Mouse (Mus musculus): ENCODE results near the gene Trappc1.

Gene Trappc1

DNA sequence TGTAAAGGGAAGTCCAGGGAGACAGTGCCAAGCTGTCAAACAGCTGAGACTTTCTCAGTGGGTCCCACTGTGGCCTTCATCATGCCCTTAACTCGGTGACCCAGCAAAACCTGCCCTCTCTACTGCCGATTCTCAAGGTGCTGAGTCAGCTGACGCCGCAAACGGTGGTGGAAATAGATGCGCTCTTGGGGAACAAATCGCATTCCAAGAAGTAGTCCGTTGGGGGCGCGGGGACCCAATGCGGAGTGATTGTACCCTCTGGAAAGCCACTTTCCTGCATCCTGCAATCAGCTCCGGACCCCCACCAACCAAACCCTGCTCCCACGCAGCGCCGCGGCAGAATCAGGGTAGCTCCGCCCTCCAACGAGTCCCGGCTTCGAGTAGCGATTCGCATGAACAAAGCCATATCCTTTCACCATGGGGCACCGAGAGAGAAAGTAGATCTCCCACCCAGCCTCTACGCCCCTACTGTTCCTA is 8.2 kb downstream of the Trappc1 start:
- DNase-seq, result peak; percentile 86

DNA sequence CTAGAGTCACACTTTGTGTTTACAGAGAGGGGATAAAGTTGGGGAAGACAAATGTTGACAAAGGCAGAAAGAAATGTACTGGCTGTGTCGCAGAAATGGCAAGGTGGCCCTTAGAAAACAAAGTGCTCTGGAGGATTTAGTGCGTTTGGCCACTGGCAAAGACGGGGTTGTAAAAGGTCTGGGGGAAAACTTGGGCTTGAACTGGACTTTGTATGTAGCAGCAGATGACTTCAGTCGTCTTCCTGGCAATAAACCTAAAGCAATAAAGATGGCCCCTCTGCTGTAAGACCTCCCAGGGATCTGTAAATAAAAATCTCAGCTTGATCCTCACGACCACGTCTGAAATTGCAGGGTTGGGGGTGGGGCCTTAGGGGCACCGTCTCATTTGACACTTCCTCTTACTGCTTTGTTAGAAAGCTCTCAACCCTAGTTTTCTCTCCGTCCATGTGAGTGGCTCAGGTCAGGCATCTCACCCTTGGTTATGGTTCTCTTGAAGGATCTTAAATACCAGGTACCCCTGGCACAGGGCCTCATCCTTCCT is 9.0 kb downstream of the Trappc1 start:
- DNase-seq, result peak; percentile 62

DNA sequence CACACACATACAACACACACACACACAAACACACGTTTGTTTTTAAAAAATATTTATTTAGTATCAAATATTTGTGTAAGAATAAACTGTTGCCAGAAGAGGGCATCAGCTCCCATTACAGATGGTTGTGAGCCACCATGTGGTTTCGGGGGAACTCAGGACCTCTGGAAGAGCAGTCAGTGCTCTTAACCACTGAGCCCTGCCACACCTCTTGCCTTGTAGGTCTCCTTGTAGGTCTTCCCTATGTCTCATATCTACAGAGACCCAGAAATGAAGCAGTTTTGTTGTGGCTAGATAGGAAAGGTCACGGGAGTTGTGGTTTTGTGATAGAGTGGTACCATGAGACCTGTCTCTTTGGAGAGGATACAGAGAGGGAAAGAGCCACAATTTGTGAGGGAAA is 10.1 kb downstream of the Trappc1 start:
- DNase-seq, result no peak

GRCm38 (mm10) chr11:69334796-69335195 is 11.0 kb downstream of the Trappc1 start:
- DNase-seq, result no peak

DNA sequence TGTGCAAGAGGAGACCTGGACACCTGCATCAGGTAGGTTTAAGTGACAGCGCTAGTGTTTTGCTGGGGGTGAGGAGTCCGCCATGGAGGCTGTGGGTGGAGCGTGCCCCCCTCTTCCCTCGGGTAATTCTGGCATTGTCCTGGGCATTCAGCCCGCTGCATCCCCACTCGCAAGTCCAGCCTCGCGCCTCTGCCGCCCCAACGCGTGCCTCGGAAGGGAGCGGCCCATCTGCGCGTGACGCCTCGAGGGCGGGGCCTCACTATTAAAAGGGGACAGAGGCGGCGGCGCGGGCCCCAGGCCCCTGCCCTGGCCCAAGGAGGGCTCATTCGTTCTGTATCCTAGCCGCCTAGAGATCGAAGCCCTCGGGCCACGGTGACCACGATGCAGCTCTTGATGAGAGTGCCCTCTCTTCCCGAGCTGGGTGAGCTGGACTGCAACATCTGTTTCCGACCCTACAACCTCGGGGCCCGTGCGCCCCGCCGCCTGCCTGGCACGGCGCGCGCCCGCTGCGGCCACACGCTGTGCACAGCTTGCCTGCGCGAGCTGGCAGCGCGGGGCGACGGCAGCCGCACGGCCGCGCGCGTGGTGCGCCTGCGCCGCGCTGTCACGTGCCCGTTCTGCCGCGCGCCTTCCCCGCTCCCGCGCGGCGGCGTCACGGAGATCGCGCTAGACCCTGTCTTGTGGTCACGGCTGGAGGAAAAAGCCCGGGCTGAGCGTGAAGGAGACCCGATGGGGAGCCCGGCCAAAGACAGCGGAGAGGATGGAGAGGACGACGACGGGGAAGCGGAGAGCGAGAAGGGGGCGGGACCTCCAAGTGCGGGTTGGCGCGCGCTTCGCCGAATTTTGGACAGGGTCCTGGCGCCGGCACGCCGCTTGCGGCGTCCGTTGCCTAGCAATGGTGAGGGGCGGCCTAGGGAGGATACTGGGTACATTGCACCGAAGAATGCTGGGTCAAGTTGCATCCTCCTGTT is 16.7 kb downstream of the Trappc1 start, which contains the start of gene Rnf227:
TSS of gene Rnf227 (plus strand) at position 301 of the 971 bp plus-strand sequence.
- DNase-seq, result peak; percentile 83

- DNase-seq, result no peak
These were observed 22.7 kb downstream of the Trappc1 start for GRCm38 (mm10) chr11:69346441-69346840.

DNA sequence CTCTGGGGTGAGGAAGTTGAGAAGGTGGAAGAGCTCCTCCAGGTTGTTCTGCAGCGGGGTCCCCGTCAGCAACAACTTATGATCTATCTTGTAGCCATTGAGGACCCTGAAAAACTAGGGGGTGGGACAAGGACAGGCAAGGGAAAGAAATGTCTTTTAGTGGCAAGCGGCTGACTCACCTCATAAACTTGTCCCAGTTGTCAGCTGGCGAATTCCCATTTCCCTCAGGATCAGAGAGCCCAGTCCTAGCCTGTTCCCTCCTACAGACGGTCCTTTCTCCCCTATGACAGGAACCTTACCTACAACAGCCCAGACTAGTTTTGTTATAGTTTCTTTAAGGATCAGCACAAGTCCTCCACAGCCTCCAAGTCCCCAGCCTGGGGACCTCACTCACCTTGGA is 32.8 kb downstream of the Trappc1 start:
- DNase-seq, result no peak

- DNase-seq, result no peak
These were observed 33.9 kb downstream of the Trappc1 start for GRCm38 (mm10) chr11:69357690-69358089.

DNA sequence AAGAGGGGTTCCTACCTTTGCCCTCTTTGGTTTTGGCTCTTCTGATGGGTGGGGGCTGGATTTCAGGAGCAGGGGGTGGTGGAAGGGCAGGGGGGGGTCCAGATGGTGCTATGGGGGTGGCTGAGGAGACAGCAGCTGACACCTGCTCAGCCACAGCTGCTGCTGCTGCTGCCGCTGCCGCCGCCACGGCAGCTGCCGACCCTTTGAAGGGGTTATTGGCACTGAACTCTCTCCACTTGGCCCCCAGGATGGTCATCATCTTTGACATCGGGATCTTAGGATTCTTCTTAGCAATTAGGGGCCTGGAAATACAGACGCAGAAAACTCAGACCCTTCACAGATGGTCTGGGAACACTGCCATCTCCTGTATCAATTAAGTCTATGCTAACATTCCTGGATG is 38.2 kb downstream of the Trappc1 start:
- DNase-seq, result no peak

DNA sequence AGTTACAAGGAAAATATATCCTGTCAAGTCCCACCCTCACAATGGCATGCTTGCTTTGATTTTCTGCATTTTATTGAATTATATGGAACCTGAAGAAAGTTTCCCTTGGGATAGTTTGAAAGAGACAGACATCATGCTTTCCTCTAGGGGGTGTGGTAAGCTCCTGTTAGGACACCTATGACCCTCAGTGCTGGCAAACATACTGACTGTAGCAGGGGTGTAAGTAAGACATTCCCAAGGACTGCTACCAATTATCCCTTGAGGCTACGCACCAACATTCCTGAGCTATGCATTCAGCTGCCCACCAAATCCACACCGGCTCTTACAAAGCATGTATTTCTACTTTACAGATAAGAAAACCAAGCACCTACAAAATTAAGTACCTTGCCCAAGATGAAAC is 38.7 kb downstream of the Trappc1 start:
- DNase-seq, result no peak

DNA sequence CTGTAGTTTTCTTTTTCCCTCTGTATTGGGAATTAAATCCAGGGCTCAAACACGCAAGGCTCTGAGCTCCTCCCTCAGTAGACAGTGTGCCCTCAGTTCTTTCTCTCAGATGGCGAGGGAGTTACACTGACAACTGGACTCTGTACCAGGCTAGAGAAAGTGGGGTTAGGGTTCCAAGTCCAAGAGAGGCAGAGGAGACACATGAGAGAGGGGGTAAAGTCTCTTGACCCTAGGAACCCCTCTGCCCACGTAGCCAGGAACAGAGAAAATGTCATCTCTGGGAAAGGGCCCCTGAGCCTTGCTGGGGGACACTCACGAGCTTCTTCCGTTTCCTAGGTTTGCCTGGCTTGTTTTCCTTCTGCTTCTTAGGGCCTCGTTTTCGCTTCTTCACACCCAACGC is 40.6 kb downstream of the Trappc1 start:
- DNase-seq, result peak; percentile 43

- peak; percentile 97 for DNase-seq
These were observed 41.1 kb downstream of the Trappc1 start for GRCm38 (mm10) chr11:69364910-69365309.

GRCm38 (mm10) chr11:69365722-69366121 is 41.9 kb downstream of the Trappc1 start:
- no peak for DNase-seq

- DNase-seq, result peak; percentile 100
These were observed 42.5 kb downstream of the Trappc1 start for GRCm38 (mm10) chr11:69366157-69366854.

DNA sequence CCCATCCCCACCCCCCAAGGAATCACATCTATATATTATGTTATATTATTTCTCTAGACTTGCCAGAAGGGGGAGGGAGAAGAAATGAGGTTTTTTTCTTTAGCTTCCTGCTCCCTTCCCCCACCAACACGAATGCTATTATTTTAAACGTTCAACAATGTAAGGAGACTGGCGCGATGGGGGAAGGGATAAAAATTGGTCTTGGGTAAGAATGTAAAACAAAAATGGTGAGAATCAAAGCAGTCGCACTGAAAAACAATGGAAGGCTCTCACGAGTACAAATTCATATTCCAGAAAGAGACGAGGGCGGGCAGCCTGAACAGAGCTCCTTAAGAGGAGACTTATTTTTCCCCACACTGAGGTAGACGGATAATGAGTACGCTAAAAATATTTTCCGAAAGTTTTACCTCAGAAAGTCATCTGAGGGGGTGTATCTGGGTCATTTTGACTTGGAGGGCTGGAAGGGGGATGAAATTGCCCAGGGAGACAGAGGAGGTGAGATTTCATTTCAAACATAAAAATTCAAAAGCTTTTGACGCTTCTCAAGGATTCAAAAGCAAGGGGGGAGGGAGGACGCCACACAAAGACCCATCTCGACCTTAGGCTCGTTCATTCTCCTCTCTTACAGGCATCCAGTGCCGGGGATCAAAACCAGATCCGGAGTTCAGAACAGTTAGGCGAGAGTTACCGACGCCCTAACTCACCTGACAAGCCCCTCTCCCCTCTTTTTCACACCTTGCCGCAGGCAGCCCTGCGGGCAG is 43.3 kb downstream of the Trappc1 start:
- peak; percentile 49 for DNase-seq

- no peak for DNase-seq
These were observed 44.0 kb downstream of the Trappc1 start for GRCm38 (mm10) chr11:69367616-69368355.

GRCm38 (mm10) chr11:69368356-69369214 is 44.8 kb downstream of the Trappc1 start:
- DNase-seq, result peak; percentile 80

- no peak for DNase-seq
These were observed 45.6 kb downstream of the Trappc1 start, which contains the start of gene Chd3 for GRCm38 (mm10) chr11:69369215-69369989. Chd3 (minus strand) TSS chr11:69369406.

GRCm38 (mm10) chr11:69369990-69370816 is 46.4 kb downstream of the Trappc1 start:
- DNase-seq, result no peak

Measured in kidney, postnatal 10 days (tissue).